Mouse (Mus musculus): ENCODE data around the gene Zfp189. TPM values are rescaled to one million over a fixed set of nuclear protein-coding genes. Genes with fewer than 3 reads are reported as not detected.

The Zfp189 gene
- polyA plus RNA-seq, 1 experiment from 2014 or later: 9.0 TPM

DNA sequence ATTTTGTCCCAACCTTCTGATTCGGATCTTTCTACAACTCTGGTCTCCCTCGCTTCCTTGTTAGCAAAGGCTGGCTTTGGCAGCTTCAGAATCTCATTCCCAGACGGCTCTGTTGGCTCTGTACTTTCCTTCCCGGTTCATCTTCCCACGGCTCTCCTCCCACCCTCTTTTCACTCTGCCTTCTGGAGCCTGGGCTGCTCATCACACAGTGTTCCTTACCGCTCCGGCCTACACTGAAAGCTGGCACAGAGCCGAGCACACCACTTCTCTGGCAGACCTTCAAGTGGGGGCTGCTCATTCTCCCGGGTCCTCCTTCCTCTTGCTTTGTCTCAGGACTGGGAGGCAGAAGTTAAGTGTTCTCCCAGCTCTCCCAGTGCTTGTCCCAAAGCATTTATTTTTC, 1.6 kb downstream of the Zfp189 start:
- ATAC-seq (replicated peaks; ENCODE audit: low FRiP score, low read depth): no peak

DNA sequence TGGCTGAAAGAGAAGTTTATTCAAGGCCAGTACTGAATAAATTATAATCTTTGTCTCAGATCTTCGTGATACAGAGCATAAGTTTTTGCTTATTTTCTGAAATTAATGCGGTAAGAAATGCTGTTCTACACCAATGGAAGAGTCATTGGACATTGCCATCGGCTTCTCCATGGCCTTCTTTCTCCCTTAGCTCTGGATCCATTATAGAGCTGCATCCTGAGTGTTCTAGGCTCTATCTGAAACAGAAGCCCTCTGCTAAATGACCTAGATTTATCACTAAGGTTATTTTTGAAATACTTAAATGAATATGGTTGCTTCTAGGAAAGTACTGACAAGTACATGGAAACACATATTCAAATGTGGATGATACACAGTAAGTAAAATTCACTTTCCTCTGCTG, 14.1 kb downstream of the Zfp189 start:
- Histone ChIP-seq H3K9ac (ENCODE audit: low read depth, low read length) (no peak overlapping the region), H3K27ac (no peak overlapping the region), H3K4me2 (ENCODE audit: low read length) (no peak overlapping the region), H3K9me3 (replicated peaks; ENCODE audit: low read length) (no peaks in the 10 kb centered on the region), H3K36me3 (ENCODE audit: insufficient read depth, low read length) (peaks cover 11% of the 10 kb centered on the region), H3K27me3 (ENCODE audit: insufficient read depth, low read length) (no peaks in the 10 kb centered on the region), H3K4me1 (replicated peaks; ENCODE audit: insufficient read depth, low read length) (no peaks in the 10 kb centered on the region), H3K4me3 (replicated peaks; ENCODE audit: low read depth, low read length) (no peak overlapping the region)
- WGBS: 87% methylated on average over 3 of the region's 3 CpGs
- DNase-seq (ENCODE audit: low spot score) (no peak), ATAC-seq (replicated peaks; ENCODE audit: low FRiP score, low read depth) (peak; percentile 49; the same call in 1 of the 2 replicates)
- TF ChIP-seq CTCF (IDR thresholded peaks at IDR 0.05; ENCODE audit: low read depth): no peak

More for the DNA sequence above, 1.6 kb downstream of the Zfp189 start:
- Histone ChIP-seq H3K4me2 (ENCODE audit: low read length) (peak overlapping the region; percentile 76; the same call in 1 of the 2 replicates), H3K4me3 (replicated peaks; ENCODE audit: low read depth, low read length) (no peak overlapping the region), H3K9me3 (replicated peaks; ENCODE audit: low read length) (no peaks in the 10 kb centered on the region), H3K4me1 (replicated peaks; ENCODE audit: insufficient read depth, low read length) (peaks cover 3% of the 10 kb centered on the region; the same call in 1 of the 2 replicates), H3K27ac (no peak overlapping the region), H3K27me3 (ENCODE audit: insufficient read depth, low read length) (no peaks in the 10 kb centered on the region), H3K9ac (ENCODE audit: low read depth, low read length) (no peak overlapping the region), H3K36me3 (ENCODE audit: insufficient read depth, low read length) (0 out of 2 replicates have a peak, but pooled peaks cover 3% of the 10 kb centered on the region)
- no peak for DNase-seq (ENCODE audit: low spot score)
- TF ChIP-seq CTCF (IDR thresholded peaks at IDR 0.05; ENCODE audit: low read depth): no peak
- WGBS: 82% methylated on average over 9 of the region's 9 CpGs

DNA sequence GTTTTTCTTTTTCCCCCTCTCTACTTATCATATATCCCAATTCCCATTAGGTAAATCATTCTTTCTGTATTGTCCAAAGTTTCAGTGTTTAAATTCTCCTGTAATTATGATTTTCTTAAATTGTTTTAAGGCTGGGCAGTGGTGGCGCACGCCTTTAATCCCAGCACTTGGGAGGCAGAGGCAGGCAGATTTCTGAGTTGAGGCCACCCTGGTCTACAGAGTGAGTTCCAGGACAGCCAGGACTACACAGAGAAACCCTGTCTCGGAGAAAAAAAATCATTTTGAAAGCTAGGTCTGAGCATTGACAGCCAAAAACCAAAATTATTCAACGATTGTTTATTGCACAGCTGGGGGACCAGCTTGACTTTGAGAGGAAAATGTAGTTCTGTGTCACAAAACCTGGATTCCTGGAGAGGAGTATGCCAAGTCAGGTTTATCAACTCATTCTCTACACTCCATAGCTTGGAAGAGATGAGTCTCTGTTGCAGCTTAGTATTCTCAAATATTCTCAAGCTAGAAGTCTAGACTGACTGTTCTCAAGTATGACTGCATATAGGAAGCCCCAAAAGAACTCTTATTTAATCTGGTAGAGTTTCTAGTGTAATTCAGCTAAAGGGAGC, 14.8 kb downstream of the Zfp189 start:
- no peaks in the 10 kb centered on the region for H3K4me1 ChIP-seq (replicated peaks; ENCODE audit: insufficient read depth, low read length)
- H3K27ac ChIP-seq: no peak overlapping the region
- no peak for TF ChIP-seq CTCF (IDR thresholded peaks at IDR 0.05; ENCODE audit: low read depth)
- H3K4me2 ChIP-seq (ENCODE audit: low read length): no peak overlapping the region
- peaks cover 4% of the 10 kb centered on the region; the same call in 1 of the 2 replicates for H3K36me3 ChIP-seq (ENCODE audit: insufficient read depth, low read length)
- no peaks in the 10 kb centered on the region for H3K9me3 ChIP-seq (replicated peaks; ENCODE audit: low read length)
- DNase-seq (ENCODE audit: low spot score) (no peak), ATAC-seq (replicated peaks; ENCODE audit: low FRiP score, low read depth) (peak; percentile 38; the same call in 1 of the 2 replicates)
- no peak overlapping the region for H3K4me3 ChIP-seq (replicated peaks; ENCODE audit: low read depth, low read length)
- H3K27me3 ChIP-seq (ENCODE audit: insufficient read depth, low read length): no peaks in the 10 kb centered on the region
- 95% methylated on average over 4 of the region's 4 CpGs for WGBS
- H3K9ac ChIP-seq (ENCODE audit: low read depth, low read length): no peak overlapping the region

DNA sequence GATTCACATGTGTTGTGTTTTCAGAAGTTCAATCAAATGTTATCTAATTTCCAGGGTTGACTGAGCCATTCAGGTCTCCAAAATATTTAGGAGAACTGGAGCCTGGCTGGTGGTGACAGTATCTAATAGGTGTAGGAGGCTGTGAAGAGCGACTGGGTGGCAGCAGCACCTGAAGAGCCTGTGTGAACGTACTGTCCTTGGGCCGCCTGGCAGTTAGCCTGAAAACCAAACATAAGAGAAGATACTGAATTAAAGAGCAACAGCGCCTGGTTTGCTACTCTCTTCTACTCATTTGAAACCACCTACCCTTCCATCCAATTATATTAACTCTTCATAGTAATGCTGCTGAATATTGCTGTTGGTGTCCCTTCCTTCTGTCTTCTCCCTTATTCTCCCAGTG, 15.7 kb downstream of the Zfp189 start:
- 80% methylated on average over 4 of the region's 4 CpGs for WGBS

DNA sequence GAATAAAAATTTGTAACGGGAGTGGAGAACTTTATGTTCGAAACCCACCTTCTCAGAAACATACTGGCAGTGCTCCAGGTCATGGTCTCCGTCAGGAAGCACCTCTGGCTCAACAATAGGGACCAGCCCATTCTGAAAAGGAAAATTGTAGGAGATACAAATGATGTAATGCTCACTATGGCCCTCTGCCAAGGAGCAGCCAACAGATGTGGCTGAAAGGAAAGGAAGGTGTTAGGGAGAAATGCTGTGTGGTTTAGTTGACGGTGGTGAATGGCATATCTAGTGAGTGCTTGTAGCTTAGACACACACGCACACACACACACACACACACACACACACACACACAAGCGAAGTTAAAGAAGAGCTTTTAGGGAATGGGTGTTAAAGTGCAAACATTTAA, 18.7 kb downstream of the Zfp189 start:
- WGBS: 60% methylated on average over 6 of the region's 6 CpGs
- DNase-seq (ENCODE audit: low spot score) (no peak), ATAC-seq (replicated peaks; ENCODE audit: low FRiP score, low read depth) (no peak)
- Histone ChIP-seq H3K4me2 (ENCODE audit: low read length) (no peak overlapping the region), H3K9me3 (replicated peaks; ENCODE audit: low read length) (no peaks in the 10 kb centered on the region), H3K27me3 (ENCODE audit: insufficient read depth, low read length) (no peaks in the 10 kb centered on the region), H3K27ac (no peak overlapping the region), H3K4me3 (replicated peaks; ENCODE audit: low read depth, low read length) (no peak overlapping the region), H3K4me1 (replicated peaks; ENCODE audit: insufficient read depth, low read length) (no peaks in the 10 kb centered on the region), H3K36me3 (ENCODE audit: insufficient read depth, low read length) (no peaks in the 10 kb centered on the region), H3K9ac (ENCODE audit: low read depth, low read length) (no peak overlapping the region)
- no peak for TF ChIP-seq CTCF (IDR thresholded peaks at IDR 0.05; ENCODE audit: low read depth)

More for the DNA sequence above, 15.7 kb downstream of the Zfp189 start:
- Histone ChIP-seq H3K4me3 (replicated peaks; ENCODE audit: low read depth, low read length) (no peak overlapping the region), H3K9ac (ENCODE audit: low read depth, low read length) (no peak overlapping the region), H3K4me2 (ENCODE audit: low read length) (no peak overlapping the region), H3K27me3 (ENCODE audit: insufficient read depth, low read length) (no peaks in the 10 kb centered on the region), H3K36me3 (ENCODE audit: insufficient read depth, low read length) (0 out of 2 replicates have a peak, but pooled peaks cover 2% of the 10 kb centered on the region), H3K9me3 (replicated peaks; ENCODE audit: low read length) (no peaks in the 10 kb centered on the region), H3K27ac (no peak overlapping the region), H3K4me1 (replicated peaks; ENCODE audit: insufficient read depth, low read length) (no peaks in the 10 kb centered on the region)
- DNase-seq (ENCODE audit: low spot score) (no peak), ATAC-seq (replicated peaks; ENCODE audit: low FRiP score, low read depth) (no peak)
- no peak for TF ChIP-seq CTCF (IDR thresholded peaks at IDR 0.05; ENCODE audit: low read depth)

DNA sequence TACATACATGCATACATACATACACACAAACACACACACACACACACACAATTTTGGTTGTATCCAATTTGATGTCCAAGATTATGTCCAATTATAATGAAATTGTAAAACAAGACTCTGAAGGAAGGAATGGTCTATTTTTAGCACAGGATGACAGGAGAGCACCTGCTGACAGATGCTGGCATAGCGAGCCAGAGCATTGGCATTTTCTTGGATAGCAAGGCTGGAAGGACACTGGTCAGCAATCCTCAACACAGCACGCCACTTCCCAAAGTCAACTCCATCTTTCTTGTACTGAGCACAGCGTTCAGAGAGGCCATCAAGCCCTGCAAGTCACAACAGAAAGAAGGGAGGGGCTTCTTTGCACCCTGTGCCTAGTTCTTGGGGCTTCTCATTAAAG, 20.0 kb downstream of the Zfp189 start:
- TF ChIP-seq CTCF (IDR thresholded peaks at IDR 0.05; ENCODE audit: low read depth): no peak
- no peaks in the 10 kb centered on the region for H3K4me1 ChIP-seq (replicated peaks; ENCODE audit: insufficient read depth, low read length)
- ATAC-seq (replicated peaks; ENCODE audit: low FRiP score, low read depth): no peak
- no peaks in the 10 kb centered on the region for H3K27me3 ChIP-seq (ENCODE audit: insufficient read depth, low read length)
- H3K9me3 ChIP-seq (replicated peaks; ENCODE audit: low read length): no peaks in the 10 kb centered on the region
- no peak for DNase-seq (ENCODE audit: low spot score)
- H3K4me2 ChIP-seq (ENCODE audit: low read length): no peak overlapping the region
- H3K9ac ChIP-seq (ENCODE audit: low read depth, low read length): no peak overlapping the region
- no peak overlapping the region for H3K27ac ChIP-seq
- WGBS: 69% methylated on average over 3 of the region's 3 CpGs
- H3K4me3 ChIP-seq (replicated peaks; ENCODE audit: low read depth, low read length): no peak overlapping the region
- H3K36me3 ChIP-seq (ENCODE audit: insufficient read depth, low read length): no peaks in the 10 kb centered on the region
